Mouse (Mus musculus): ENCODE measurements around the gene Prr14l.

DNA sequence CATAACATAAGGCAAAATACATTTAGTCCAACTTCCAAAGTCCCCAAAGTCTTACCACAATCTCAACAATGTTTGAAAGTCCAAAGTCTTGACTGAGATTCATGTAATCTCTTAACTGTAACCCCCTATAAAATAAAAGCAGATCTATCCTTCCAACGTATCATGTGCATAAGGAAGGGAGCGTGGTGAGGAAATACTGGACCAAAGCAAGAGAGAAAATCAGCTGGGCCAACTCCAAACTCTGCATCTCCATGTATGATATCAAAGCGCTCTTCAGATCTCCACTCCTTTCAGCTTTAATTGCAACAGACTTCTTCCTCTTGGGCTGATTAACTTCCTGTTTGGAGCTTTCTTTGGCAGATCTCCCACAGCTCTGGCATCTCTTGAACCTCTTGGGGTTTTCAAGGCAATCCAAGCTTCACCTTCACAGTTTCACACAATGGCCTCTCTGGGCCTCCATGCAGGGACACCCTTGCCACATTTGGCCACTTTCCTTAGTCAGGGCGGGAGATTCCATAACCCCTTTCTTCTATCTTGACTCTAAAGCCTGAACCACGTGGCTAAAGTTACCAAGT, 92.4 kb downstream of the Prr14l start:
- no peak for TF ChIP-seq CTCF (IDR thresholded peaks at IDR 0.05; ENCODE audit: borderline replicate concordance, insufficient read depth, low read length)
- no peak for TF ChIP-seq POLR2A (IDR thresholded peaks at IDR 0.05; ENCODE audit: low read depth, low read length)

Data from embryonic fibroblast, embryonic 13.5 days (primary cell).